Mouse (Mus musculus) intestine, embryonic 16.5 days (tissue): ENCODE measurements around the gene Slc22a19. TPM values are rescaled to one million over a fixed set of nuclear protein-coding genes. Genes with fewer than 3 reads are reported as not detected.

Source experiments
- polyA plus RNA-seq: library from polyadenylated mRNA; unstranded; fragments of >200 nt; fragmentation: Nextera tagmentation; extraction: Ambion mirVana; gene quantifications from 2 replicates; pipeline ENCODE4 v1.2.1, GENCODE M21; 2015

The Slc22a19 gene
- polyA plus RNA-seq, 1 experiment from 2014 or later = not detected

Other genes with a start within 250 kb of the Slc22a19 start
- 127 TPM in 2 replicates for gene Rtn3, start 228.0 kb downstream of the Slc22a19 start, polyA plus RNA-seq
- gene Atl3, start 217.3 kb downstream of the Slc22a19 start, polyA plus RNA-seq = 6.1 and 7.7 TPM in 2 replicates
- gene Pla2g16, start 153.9 kb downstream of the Slc22a19 start, polyA plus RNA-seq = 5.5 and 7.2 TPM in 2 replicates
- gene Lgals12, start 104.1 kb downstream of the Slc22a19 start, polyA plus RNA-seq = 1.8 and 2.0 TPM in 2 replicates
- not detected in 2 replicates for gene Hrasls5, start 98.8 kb downstream of the Slc22a19 start, polyA plus RNA-seq
- gene Slc22a26, start 91.4 kb upstream of the Slc22a19 start, polyA plus RNA-seq = not detected in 2 replicates